Mouse (Mus musculus) MEL (cell line): Measurements from ENCODE around the gene Cyren.

Experiments used
- BHLHE40 ChIP-seq: IDR thresholded peaks from 2 replicates; pipeline ENCODE4 v1.6.1; 2012; ENCODE audit warnings: low read depth, mild to moderate bottlenecking, inconsistent platforms, low read length, improper control_type of control experiment, borderline replicate concordance
- CTCF ChIP-seq, 3 experiments: IDR thresholded peaks in 2 of 3; conservative IDR thresholded peaks in 1 of 3; 2 replicates each; pipeline ENCODE4 v1.5.1; 2011 to 2012; ENCODE audit warnings: low read length in 3 of 3, low read depth in 2 of 3, mild to moderate bottlenecking in 2 of 3, improper control_type of control experiment in 1 of 3, inconsistent platforms in 1 of 3, mixed read lengths in 1 of 3, moderate library complexity in 1 of 3; ENCODE audit not compliant: control insufficient read depth in 1 of 3, insufficient read depth in 1 of 3, poor library complexity in 1 of 3, severe bottlenecking in 1 of 3
- ELF1 ChIP-seq: IDR thresholded peaks from 2 replicates; pipeline ENCODE4 v1.6.1; 2014; ENCODE audit warnings: low read depth, mild to moderate bottlenecking, inconsistent platforms, low read length, improper control_type of control experiment, moderate library complexity
- JUND ChIP-seq: IDR thresholded peaks from 2 replicates; pipeline ENCODE4 v1.6.1; 2011; ENCODE audit warnings: low read depth, mild to moderate bottlenecking, improper control_type of control experiment, low read length
- MAZ ChIP-seq: IDR thresholded peaks from 2 replicates; pipeline ENCODE4 v1.6.1; 2012; ENCODE audit warnings: low read depth, mild to moderate bottlenecking, inconsistent platforms, low read length, improper control_type of control experiment
- MEF2A ChIP-seq: IDR thresholded peaks from 2 replicates; pipeline ENCODE4 v1.6.1; 2014; ENCODE audit warnings: low read depth, mild to moderate bottlenecking, inconsistent platforms, low read length, improper control_type of control experiment; ENCODE audit not compliant: poor library complexity, insufficient replicate concordance, severe bottlenecking; ENCODE audit errors: extremely low read depth
- MXI1 ChIP-seq: IDR thresholded peaks from 2 replicates; pipeline ENCODE4 v1.6.1; 2011; ENCODE audit warnings: mild to moderate bottlenecking, low read depth, low read length, improper control_type of control experiment
- POLR2A ChIP-seq, 2 experiments: IDR thresholded peaks; 2 replicates each; pipeline ENCODE4 v1.6.1; 2011 to 2012; ENCODE audit warnings: low read length in 2 of 2, mild to moderate bottlenecking in 2 of 2, control low read depth in 1 of 2, improper control_type of control experiment in 1 of 2, low read depth in 1 of 2, moderate library complexity in 1 of 2; ENCODE audit not compliant: control insufficient read depth in 1 of 2, insufficient read depth in 1 of 2, poor library complexity in 1 of 2
- POLR2AphosphoS5 ChIP-seq: IDR thresholded peaks from 2 replicates; pipeline ENCODE4 v1.6.1; 2012; ENCODE audit warnings: low read depth, borderline replicate concordance, mild to moderate bottlenecking, inconsistent platforms, low read length, moderate library complexity, mixed read lengths
- SMC3 ChIP-seq: IDR thresholded peaks from 2 replicates; pipeline ENCODE4 v1.6.1; 2011; ENCODE audit warnings: low read depth, low read length, improper control_type of control experiment
- TBP ChIP-seq: IDR thresholded peaks from 2 replicates; pipeline ENCODE4 v1.8.0; 2011; ENCODE audit warnings: low read depth, low read length, improper control_type of control experiment
- ZC3H11A ChIP-seq: IDR thresholded peaks from 2 replicates; pipeline ENCODE4 v1.6.1; 2012; ENCODE audit warnings: low read depth, mild to moderate bottlenecking, inconsistent platforms, low read length, improper control_type of control experiment
- ZMIZ1 ChIP-seq: IDR thresholded peaks from 2 replicates; pipeline ENCODE4 v1.6.1; 2012; ENCODE audit warnings: low read depth, mild to moderate bottlenecking, inconsistent platforms, low read length, improper control_type of control experiment, moderate library complexity
- ZNF384 ChIP-seq: IDR thresholded peaks from 2 replicates; pipeline ENCODE4 v1.6.1; 2012; ENCODE audit warnings: low read depth, mild to moderate bottlenecking, inconsistent platforms, low read length, improper control_type of control experiment

GRCm38 (mm10) chr6:34866786-34867185 lies 11.1 kb downstream of the Cyren start:
- no peak for TF ChIP-seq ZC3H11A
- no peak for TF ChIP-seq ZMIZ1
- no peak for TF ChIP-seq ELF1
- no peak for TF ChIP-seq MEF2A
- no peak for TF ChIP-seq SMC3
- no peak for TF ChIP-seq BHLHE40
- no peak for TF ChIP-seq MAZ
- TF ChIP-seq ZNF384 = no peak
- TF ChIP-seq JUND = no peak
- no peak for TF ChIP-seq POLR2A (IDR thresholded peaks at IDR 0.05; ENCODE audit: control insufficient read depth in 1 of 2, insufficient read depth in 1 of 2, low read depth in 1 of 2, low read length in 2 of 2, poor library complexity in 1 of 2)
- TF ChIP-seq MXI1 = no peak
- no peak for TF ChIP-seq CTCF (IDR thresholded peaks at IDR 0.05 in 2 of 3, conservative IDR thresholded peaks at IDR 0.05 in 1 of 3; ENCODE audit: control insufficient read depth in 1 of 3, insufficient read depth in 1 of 3, low read depth in 2 of 3, low read length in 3 of 3, poor library complexity in 1 of 3, severe bottlenecking in 1 of 3)
- no peak for TF ChIP-seq POLR2AphosphoS5
- no peak for TF ChIP-seq TBP
